Mouse (Mus musculus): Measurements from ENCODE around the gene Ppid. TPM values are rescaled to one million over a fixed set of nuclear protein-coding genes. Genes with fewer than 3 reads are reported as not detected.

Gene Ppid
- polyA plus RNA-seq, 1 experiment from 2014 or later = 36.6 TPM

GRCm38 (mm10) chr3:79576865-79577264, 14.3 kb upstream of the Ppid start:
- no peak overlapping the region for H3K9ac ChIP-seq (replicated peaks; ENCODE audit: low read depth)
- DNase-seq (ENCODE audit: low spot score) = no peak
- no peak overlapping the region for H3K4me3 ChIP-seq (ENCODE audit: low read depth, low read length)
- H3K9me3 ChIP-seq (ENCODE audit: low read length) = no peaks in the 10 kb centered on the region
- no peak for TF ChIP-seq CTCF (IDR thresholded peaks at IDR 0.05)
- no peak for TF ChIP-seq EP300 (IDR thresholded peaks at IDR 0.05)
- H3K27ac ChIP-seq (ENCODE audit: low read length) = no peak overlapping the region
- 20% methylated on average over 5 of the region's 5 CpGs for WGBS
- no peaks in the 10 kb centered on the region for H3K27me3 ChIP-seq (replicated peaks; ENCODE audit: insufficient read depth, low read length)
- no peaks in the 10 kb centered on the region for H3K36me3 ChIP-seq (ENCODE audit: insufficient read depth, low read length)
- no peaks in the 10 kb centered on the region for H3K4me1 ChIP-seq (ENCODE audit: insufficient read depth, low read depth, low read length)
- H3K4me2 ChIP-seq (replicated peaks; ENCODE audit: low read depth, low read length) = no peak overlapping the region
- no peak for ATAC-seq

DNA sequence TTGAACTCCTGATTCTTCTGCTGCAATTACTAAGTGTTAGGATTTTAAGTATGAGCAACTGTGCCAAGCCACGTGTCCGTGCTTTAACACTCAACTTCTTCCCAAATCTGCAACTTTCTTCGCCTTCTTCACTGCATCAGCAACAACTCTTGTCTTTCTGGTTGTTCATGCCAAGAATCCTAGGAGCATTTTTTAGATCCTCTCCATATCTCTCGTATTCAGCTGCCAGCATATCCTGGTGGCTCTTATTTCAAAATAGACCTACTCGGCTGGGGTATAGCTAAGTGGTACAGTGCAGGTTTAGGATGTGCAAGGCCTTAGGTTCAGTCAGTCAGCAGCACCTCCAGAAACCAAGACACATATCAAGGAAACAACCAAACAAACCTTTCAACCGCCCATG, 13.5 kb upstream of the Ppid start:
- 79% methylated on average over 6 of the region's 6 CpGs for WGBS
- ATAC-seq = no peak
- Histone ChIP-seq H3K27me3 (replicated peaks; ENCODE audit: insufficient read depth, low read length) (no peaks in the 10 kb centered on the region), H3K9me3 (ENCODE audit: low read length) (no peaks in the 10 kb centered on the region), H3K4me1 (ENCODE audit: insufficient read depth, low read depth, low read length) (no peaks in the 10 kb centered on the region), H3K4me3 (ENCODE audit: low read depth, low read length) (no peak overlapping the region), H3K4me2 (replicated peaks; ENCODE audit: low read depth, low read length) (no peak overlapping the region), H3K36me3 (ENCODE audit: insufficient read depth, low read length) (no peaks in the 10 kb centered on the region), H3K9ac (replicated peaks; ENCODE audit: low read depth) (no peak overlapping the region), H3K27ac (ENCODE audit: low read length) (no peak overlapping the region)
- no peak for DNase-seq (ENCODE audit: low spot score)
- no peak for TF ChIP-seq CTCF (IDR thresholded peaks at IDR 0.05)
- no peak for TF ChIP-seq EP300 (IDR thresholded peaks at IDR 0.05)

DNA sequence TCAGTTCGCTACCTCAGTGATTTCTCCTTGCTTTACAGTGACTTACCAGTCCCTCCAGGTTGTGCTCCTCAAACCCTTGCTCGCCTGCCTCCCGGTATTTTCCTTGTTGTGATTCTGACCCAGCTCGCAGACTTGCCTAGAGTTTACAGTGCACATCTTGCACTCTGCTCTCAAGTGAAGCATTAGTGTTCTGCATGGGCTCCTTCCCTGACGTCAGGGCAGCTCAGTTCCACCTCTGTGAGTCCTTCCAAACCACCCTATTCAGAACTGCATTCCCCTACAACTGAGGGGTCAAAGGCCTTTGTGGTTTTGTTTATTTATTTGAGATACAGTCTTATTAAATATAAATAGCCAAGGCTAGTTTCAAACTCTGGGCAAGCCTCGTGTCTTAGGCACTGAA, 13.0 kb upstream of the Ppid start:
- TF ChIP-seq CTCF (IDR thresholded peaks at IDR 0.05) (no peak), EP300 (IDR thresholded peaks at IDR 0.05) (no peak)
- no peak for ATAC-seq
- WGBS = 69% methylated on average over 6 of the region's 6 CpGs

DNA sequence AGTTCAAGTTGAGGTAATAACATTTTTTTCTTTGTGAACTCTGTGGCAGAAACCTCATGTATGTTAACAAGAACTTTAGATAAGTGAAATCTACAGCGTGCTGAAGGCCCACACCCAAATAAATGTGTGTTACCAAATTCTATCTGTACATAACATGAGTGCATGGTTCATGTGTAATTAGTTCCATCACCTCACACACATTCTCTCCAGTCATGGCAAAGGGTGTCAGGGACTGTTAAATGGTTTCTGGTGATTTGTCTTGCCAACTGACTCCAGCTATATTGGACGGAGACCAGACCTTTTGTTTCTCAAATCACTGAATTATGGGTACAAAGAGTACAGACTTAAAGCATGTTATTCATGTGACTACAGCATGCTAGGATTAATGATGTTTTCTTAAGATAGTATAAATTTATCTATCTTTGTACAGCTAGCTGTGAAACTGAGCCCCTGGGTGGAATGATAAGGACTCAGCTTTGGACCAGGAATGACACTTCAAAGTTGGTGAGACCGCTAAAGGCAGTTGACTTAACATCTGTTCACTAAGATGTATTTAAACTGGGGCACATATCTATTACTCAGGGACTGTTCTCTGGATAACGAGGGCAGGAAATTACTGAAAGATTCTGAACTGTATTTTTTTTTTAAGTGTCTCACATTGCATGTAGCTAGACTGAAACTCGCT, 11.1 kb upstream of the Ppid start:
- no peak overlapping the region for H3K4me3 ChIP-seq (ENCODE audit: low read depth, low read length)
- ATAC-seq = no peak
- H3K4me1 ChIP-seq (ENCODE audit: insufficient read depth, low read depth, low read length) = no peaks in the 10 kb centered on the region
- H3K4me2 ChIP-seq (replicated peaks; ENCODE audit: low read depth, low read length) = no peak overlapping the region
- TF ChIP-seq EP300 (IDR thresholded peaks at IDR 0.05) (no peak), CTCF (IDR thresholded peaks at IDR 0.05) (no peak)
- H3K27me3 ChIP-seq (replicated peaks; ENCODE audit: insufficient read depth, low read length) = no peaks in the 10 kb centered on the region
- no peak for DNase-seq (ENCODE audit: low spot score)
- H3K36me3 ChIP-seq (ENCODE audit: insufficient read depth, low read length) = no peaks in the 10 kb centered on the region
- H3K9me3 ChIP-seq (ENCODE audit: low read length) = no peaks in the 10 kb centered on the region
- H3K9ac ChIP-seq (replicated peaks; ENCODE audit: low read depth) = no peak overlapping the region
- no peak overlapping the region for H3K27ac ChIP-seq (ENCODE audit: low read length)
- WGBS = 51% methylated on average over 5 of the region's 5 CpGs

More for the DNA sequence above, 13.0 kb upstream of the Ppid start:
- DNase-seq (ENCODE audit: low spot score) = no peak
- Histone ChIP-seq H3K27ac (ENCODE audit: low read length) (no peak overlapping the region), H3K4me2 (replicated peaks; ENCODE audit: low read depth, low read length) (no peak overlapping the region), H3K4me3 (ENCODE audit: low read depth, low read length) (no peak overlapping the region), H3K9me3 (ENCODE audit: low read length) (no peaks in the 10 kb centered on the region), H3K9ac (replicated peaks; ENCODE audit: low read depth) (no peak overlapping the region), H3K4me1 (ENCODE audit: insufficient read depth, low read depth, low read length) (no peaks in the 10 kb centered on the region), H3K36me3 (ENCODE audit: insufficient read depth, low read length) (no peaks in the 10 kb centered on the region), H3K27me3 (replicated peaks; ENCODE audit: insufficient read depth, low read length) (no peaks in the 10 kb centered on the region)

DNA sequence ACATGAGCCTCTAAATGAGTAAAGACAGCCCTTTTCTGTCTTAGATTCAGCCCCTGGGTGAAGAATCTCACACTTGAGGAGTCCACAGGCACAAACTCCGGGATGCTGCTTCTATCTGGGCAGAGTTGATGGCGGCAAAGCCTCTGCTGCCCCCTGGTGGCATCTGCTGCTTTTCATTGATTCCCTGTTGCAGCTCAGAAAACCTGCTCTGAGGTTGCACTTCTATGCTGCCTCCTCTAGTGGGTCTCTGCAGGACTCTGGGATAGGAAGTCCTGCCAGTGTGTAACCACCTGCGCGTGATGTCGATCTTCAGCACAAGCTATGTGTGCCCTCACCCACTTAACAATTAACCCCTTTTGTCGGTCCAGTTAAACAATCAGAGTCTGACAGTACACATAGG, 4.3 kb upstream of the Ppid start:
- peak; percentile 75 for ATAC-seq
- H3K9me3 ChIP-seq (ENCODE audit: low read length) = no peaks in the 10 kb centered on the region
- H3K36me3 ChIP-seq (ENCODE audit: insufficient read depth, low read length) = no peaks in the 10 kb centered on the region
- no peak overlapping the region for H3K4me3 ChIP-seq (ENCODE audit: low read depth, low read length)
- no peak overlapping the region for H3K9ac ChIP-seq (replicated peaks; ENCODE audit: low read depth)
- no peaks in the 10 kb centered on the region for H3K4me1 ChIP-seq (ENCODE audit: insufficient read depth, low read depth, low read length)
- peak; percentile 98 for TF ChIP-seq CTCF (IDR thresholded peaks at IDR 0.05)
- no peak for TF ChIP-seq EP300 (IDR thresholded peaks at IDR 0.05)
- H3K27me3 ChIP-seq (replicated peaks; ENCODE audit: insufficient read depth, low read length) = no peaks in the 10 kb centered on the region
- WGBS = 2% methylated on average over 6 of the region's 6 CpGs
- H3K27ac ChIP-seq (ENCODE audit: low read length) = no peak overlapping the region
- no peak overlapping the region for H3K4me2 ChIP-seq (replicated peaks; ENCODE audit: low read depth, low read length)
- DNase-seq (ENCODE audit: low spot score) = peak; percentile 93

DNA sequence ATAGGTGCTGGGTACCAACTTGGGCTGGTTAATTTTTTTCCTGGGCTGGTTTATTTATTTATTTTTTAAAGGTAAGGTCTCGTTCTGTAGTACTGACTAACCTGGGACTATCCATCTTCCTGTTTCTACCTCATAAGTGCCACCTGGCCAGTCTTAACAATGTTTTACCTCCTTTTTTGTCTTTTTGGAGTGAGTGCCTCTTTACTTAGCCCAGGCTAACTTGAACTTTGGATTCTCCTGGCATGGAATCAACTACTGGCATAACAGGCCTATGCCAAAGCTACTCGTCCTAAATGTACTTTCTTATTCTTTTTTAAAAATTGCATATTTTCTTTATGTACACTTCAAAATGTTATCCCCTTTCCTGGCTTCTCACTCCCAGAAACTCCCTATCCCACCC, 1.5 kb upstream of the Ppid start:
- no peak for ATAC-seq
- Histone ChIP-seq H3K27me3 (replicated peaks; ENCODE audit: insufficient read depth, low read length) (no peaks in the 10 kb centered on the region), H3K9me3 (ENCODE audit: low read length) (no peaks in the 10 kb centered on the region), H3K4me2 (replicated peaks; ENCODE audit: low read depth, low read length) (no peak overlapping the region), H3K4me1 (ENCODE audit: insufficient read depth, low read depth, low read length) (0 out of 2 replicates have a peak, but pooled peaks cover 3% of the 10 kb centered on the region), H3K27ac (ENCODE audit: low read length) (no peak overlapping the region), H3K36me3 (ENCODE audit: insufficient read depth, low read length) (no peaks in the 10 kb centered on the region), H3K4me3 (ENCODE audit: low read depth, low read length) (no peak overlapping the region), H3K9ac (replicated peaks; ENCODE audit: low read depth) (no peak overlapping the region)
- WGBS = 65% methylated on average over 2 of the region's 2 CpGs
- DNase-seq (ENCODE audit: low spot score) = no peak
- TF ChIP-seq EP300 (IDR thresholded peaks at IDR 0.05) = no peak
- TF ChIP-seq CTCF (IDR thresholded peaks at IDR 0.05) = no peak

Data from lung, postnatal 0 days (tissue).